Mouse (Mus musculus): ENCODE data around the gene Prcd. TPM values are rescaled to one million over a fixed set of nuclear protein-coding genes. Genes with fewer than 3 reads are reported as not detected.
A peak's percentile ranks its signal among the peaks of the same experiment; 100 is the strongest.

Prcd gene
- polyA plus RNA-seq, 1 experiment from 2014 or later: 0.12 TPM

GRCm38 (mm10) chr11:116651339-116651738, 2.0 kb upstream of the Prcd start:
- Histone ChIP-seq H3K4me1 (ENCODE audit: control insufficient read depth, low read depth, low read length) (peaks cover 16% of the 10 kb centered on the region), H3K4me2 (ENCODE audit: low read depth, low read length) (no peak overlapping the region), H3K9me3 (replicated peaks; ENCODE audit: control insufficient read depth, low read length) (no peaks in the 10 kb centered on the region), H3K9ac (ENCODE audit: low read depth, low read length) (no peak overlapping the region), H3K27me3 (ENCODE audit: control insufficient read depth, insufficient read depth, low read depth, low read length) (peaks cover 41% of the 10 kb centered on the region), H3K4me3 (ENCODE audit: low read depth, low read length) (no peak overlapping the region), H3K36me3 (ENCODE audit: control insufficient read depth, insufficient read depth) (no peaks in the 10 kb centered on the region), H3K27ac (ENCODE audit: low read length) (no peak overlapping the region)
- WGBS (ENCODE audit: insufficient replicate concordance): 55% methylated on average over 8 of the region's 8 CpGs
- ATAC-seq (ENCODE audit: low read depth): no peak

DNA sequence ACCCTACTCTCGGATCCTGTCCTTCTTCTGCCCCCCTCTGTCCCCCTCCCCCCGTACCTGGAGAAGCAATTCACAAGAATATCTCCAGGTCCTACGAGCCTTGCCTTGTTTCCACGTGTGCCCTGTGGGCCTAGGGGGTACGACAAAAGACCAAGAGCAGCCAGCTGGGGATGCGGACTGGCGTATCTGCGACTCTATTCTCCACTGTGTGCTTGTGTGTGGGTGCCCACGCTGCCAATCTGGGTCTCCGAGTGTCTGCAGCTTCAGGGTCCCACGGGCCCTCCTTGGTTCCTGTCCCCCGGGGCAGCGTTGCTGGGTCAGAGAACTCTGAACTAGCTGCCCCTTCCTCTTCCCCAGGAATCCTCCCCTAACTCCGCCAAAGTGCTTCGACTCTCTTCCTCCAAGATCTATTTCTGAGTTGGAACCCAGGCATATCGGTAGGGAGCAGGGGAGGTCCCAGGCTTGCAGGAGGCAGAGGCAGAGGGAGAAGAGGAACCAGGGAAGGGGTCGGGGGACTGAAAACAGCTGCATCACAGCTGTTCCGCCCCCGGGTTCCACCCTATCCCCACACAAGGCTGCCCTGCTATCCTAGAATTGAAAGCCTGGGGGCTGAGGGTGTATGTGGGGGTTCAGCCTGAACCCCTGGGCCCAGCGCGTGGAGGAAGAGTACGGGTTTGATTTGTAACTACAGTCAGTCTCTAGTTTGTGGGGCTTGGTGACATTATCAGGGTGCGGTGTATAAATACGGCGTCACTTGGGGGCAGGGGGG, 820 bp upstream of the Prcd start:
- no peak overlapping the region for H3K4me3 ChIP-seq (ENCODE audit: low read depth, low read length)

GRCm38 (mm10) chr11:116653709-116654221, 431 bp downstream of the Prcd start:
- Histone ChIP-seq H3K27ac (ENCODE audit: low read length) (no peak overlapping the region), H3K36me3 (ENCODE audit: control insufficient read depth, insufficient read depth) (no peaks in the 10 kb centered on the region), H3K4me2 (ENCODE audit: low read depth, low read length) (peak overlapping the region; percentile 52), H3K9me3 (replicated peaks; ENCODE audit: control insufficient read depth, low read length) (no peaks in the 10 kb centered on the region), H3K4me3 (ENCODE audit: low read depth, low read length) (peak overlapping the region; percentile 45), H3K9ac (ENCODE audit: low read depth, low read length) (0 out of 2 replicates have a peak overlapping the region, but pooled peaks have one; percentile 17), H3K27me3 (ENCODE audit: control insufficient read depth, insufficient read depth, low read depth, low read length) (peaks cover 41% of the 10 kb centered on the region), H3K4me1 (ENCODE audit: control insufficient read depth, low read depth, low read length) (peaks cover 14% of the 10 kb centered on the region)
- WGBS (ENCODE audit: insufficient replicate concordance): under 1% methylated on average over 46 of the region's 47 CpGs
- ATAC-seq (ENCODE audit: low read depth): no peak

More for the DNA sequence above, 820 bp upstream of the Prcd start:
- no peaks in the 10 kb centered on the region for H3K9me3 ChIP-seq (replicated peaks; ENCODE audit: control insufficient read depth, low read length)
- H3K27ac ChIP-seq (ENCODE audit: low read length): no peak overlapping the region
- H3K36me3 ChIP-seq (ENCODE audit: control insufficient read depth, insufficient read depth): no peaks in the 10 kb centered on the region
- no peak overlapping the region for H3K4me2 ChIP-seq (ENCODE audit: low read depth, low read length)
- no peak overlapping the region for H3K9ac ChIP-seq (ENCODE audit: low read depth, low read length)
- 58% methylated on average over 25 of the region's 25 CpGs for WGBS (ENCODE audit: insufficient replicate concordance)
- no peak for ATAC-seq (ENCODE audit: low read depth)
- peaks cover 13% of the 10 kb centered on the region for H3K4me1 ChIP-seq (ENCODE audit: control insufficient read depth, low read depth, low read length)
- H3K27me3 ChIP-seq (ENCODE audit: control insufficient read depth, insufficient read depth, low read depth, low read length): peaks cover 41% of the 10 kb centered on the region

GRCm38 (mm10) chr11:116654255-116654821, 1.0 kb downstream of the Prcd start, which contains the start of gene Cygb:
Gene Cygb (minus strand): TSS chr11:116654313.
- Histone ChIP-seq H3K4me2 (ENCODE audit: low read depth, low read length) (peak within 1 kb of the TSS; percentile 52), H3K27me3 (ENCODE audit: control insufficient read depth, insufficient read depth, low read depth, low read length) (peaks cover 41% of the 10 kb centered on the region), H3K9me3 (replicated peaks; ENCODE audit: control insufficient read depth, low read length) (no peaks in the 10 kb centered on the region), H3K4me3 (ENCODE audit: low read depth, low read length) (peak within 1 kb of the TSS; percentile 45), H3K4me1 (ENCODE audit: control insufficient read depth, low read depth, low read length) (peaks cover 14% of the 10 kb centered on the region), H3K36me3 (ENCODE audit: control insufficient read depth, insufficient read depth) (no peaks in the 10 kb centered on the region), H3K27ac (ENCODE audit: low read length) (no peak within 1 kb of the TSS), H3K9ac (ENCODE audit: low read depth, low read length) (0 out of 2 replicates have a peak within 1 kb of the TSS, but pooled peaks have one; percentile 17)
- ATAC-seq (ENCODE audit: low read depth): no peak
- 6% methylated on average over 28 of the region's 28 CpGs for WGBS (ENCODE audit: insufficient replicate concordance)

DNA sequence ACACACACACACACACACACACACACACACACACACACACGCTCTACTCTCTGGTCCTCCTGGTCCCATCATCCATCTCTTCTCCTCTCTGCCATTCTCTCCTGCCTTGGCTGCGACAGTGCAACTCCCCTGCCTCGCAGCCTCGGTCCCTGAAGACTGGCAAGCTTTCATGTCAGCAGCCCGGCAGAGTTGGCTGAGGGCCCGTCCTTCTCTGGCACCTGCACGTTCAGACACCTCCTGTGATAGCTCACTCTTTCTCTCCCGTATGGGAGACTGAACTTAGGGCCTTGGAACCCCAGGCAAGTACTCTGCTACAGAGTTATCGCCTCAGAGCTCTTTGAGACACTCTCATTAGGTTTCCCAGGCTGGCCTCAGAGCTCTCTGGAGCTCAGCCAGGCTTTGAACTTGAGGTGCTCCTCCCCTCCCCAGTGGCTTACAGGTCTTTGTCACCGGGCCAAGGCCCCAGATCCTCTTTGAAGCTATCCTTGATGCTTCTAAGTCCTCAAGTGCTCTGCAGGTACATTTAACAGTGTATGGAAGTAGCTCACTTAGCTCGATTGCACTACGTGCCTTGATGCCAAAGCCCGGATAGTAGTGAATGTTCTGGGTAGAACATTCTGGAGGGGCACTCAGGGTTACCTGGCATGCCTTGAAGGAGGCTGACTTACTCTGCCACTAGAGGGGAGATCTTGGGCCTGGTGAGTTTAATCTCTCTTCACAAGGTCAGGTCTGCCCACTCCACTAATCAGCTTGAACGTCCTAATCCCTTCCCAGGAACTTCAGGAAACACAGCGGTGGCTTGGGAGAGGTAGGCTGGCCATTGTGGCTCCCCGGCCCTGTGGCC, 3.2 kb downstream of the Prcd start:
- Histone ChIP-seq H3K27me3 (ENCODE audit: control insufficient read depth, insufficient read depth, low read depth, low read length) (peaks cover 38% of the 10 kb centered on the region), H3K27ac (ENCODE audit: low read length) (no peak overlapping the region), H3K4me1 (ENCODE audit: control insufficient read depth, low read depth, low read length) (peaks cover 15% of the 10 kb centered on the region), H3K36me3 (ENCODE audit: control insufficient read depth, insufficient read depth) (no peaks in the 10 kb centered on the region), H3K9ac (ENCODE audit: low read depth, low read length) (no peak overlapping the region), H3K9me3 (replicated peaks; ENCODE audit: control insufficient read depth, low read length) (no peaks in the 10 kb centered on the region), H3K4me3 (ENCODE audit: low read depth, low read length) (no peak overlapping the region), H3K4me2 (ENCODE audit: low read depth, low read length) (peak overlapping the region; percentile 63; the same call in 1 of the 2 replicates)
- ATAC-seq (ENCODE audit: low read depth): no peak
- WGBS (ENCODE audit: insufficient replicate concordance): 73% methylated on average over 16 of the region's 16 CpGs

DNA sequence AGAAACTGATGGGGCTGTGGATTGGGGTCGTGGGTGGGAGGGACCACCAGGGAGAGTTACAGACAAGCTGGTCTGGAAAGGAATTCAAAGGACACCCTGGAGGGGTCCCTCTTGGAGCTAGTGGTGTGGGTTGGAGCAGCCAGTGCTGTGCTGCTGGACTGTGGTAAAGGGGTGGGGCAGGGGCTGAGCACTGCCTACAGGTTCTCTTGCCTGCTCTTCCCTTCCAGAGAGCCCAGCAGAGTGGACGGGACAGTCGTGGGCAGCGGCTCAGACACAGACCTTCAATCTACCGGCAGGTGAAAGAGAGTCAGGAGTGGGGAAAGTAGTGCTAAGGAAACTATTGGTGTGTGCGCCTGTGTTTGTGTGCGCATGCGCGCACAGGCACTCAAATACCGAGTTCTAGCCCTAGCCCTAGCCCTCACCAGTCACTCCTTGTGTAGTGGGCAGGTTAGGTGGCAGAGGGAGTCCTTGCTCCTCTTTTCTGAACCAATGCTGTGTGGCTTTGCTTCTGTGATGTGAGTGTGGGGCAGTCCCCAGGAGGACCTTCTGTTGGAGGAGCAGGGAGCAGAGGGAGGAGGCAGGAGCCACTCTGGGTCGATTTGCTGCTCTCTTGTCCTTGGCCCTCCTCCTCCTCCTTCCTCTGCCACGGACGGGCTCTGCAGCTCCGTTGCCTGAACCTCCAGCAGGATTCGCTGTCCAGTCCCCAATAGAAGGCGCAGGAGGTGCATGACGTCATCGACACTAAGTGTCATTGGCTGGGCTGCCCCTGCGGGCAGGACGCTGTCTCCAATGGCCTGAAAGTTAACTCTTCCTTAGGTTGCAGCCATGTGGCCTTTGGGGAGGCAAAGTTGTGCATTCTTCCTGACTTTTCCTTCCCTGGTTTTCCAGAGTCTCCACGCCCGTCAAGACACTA, 4.2 kb downstream of the Prcd start:
- Histone ChIP-seq H3K4me3 (ENCODE audit: low read depth, low read length) (peak overlapping the region; percentile 40), H3K27me3 (ENCODE audit: control insufficient read depth, insufficient read depth, low read depth, low read length) (peaks cover 39% of the 10 kb centered on the region), H3K36me3 (ENCODE audit: control insufficient read depth, insufficient read depth) (no peaks in the 10 kb centered on the region), H3K4me2 (ENCODE audit: low read depth, low read length) (peak overlapping the region; percentile 63), H3K4me1 (ENCODE audit: control insufficient read depth, low read depth, low read length) (peaks cover 15% of the 10 kb centered on the region), H3K9me3 (replicated peaks; ENCODE audit: control insufficient read depth, low read length) (no peaks in the 10 kb centered on the region), H3K27ac (ENCODE audit: low read length) (0 out of 2 replicates have a peak overlapping the region, but pooled peaks have one; percentile 49), H3K9ac (ENCODE audit: low read depth, low read length) (peak overlapping the region; percentile 34)
- WGBS (ENCODE audit: insufficient replicate concordance): 15% methylated on average over 21 of the region's 22 CpGs
- ATAC-seq (ENCODE audit: low read depth): peak; percentile 94

DNA sequence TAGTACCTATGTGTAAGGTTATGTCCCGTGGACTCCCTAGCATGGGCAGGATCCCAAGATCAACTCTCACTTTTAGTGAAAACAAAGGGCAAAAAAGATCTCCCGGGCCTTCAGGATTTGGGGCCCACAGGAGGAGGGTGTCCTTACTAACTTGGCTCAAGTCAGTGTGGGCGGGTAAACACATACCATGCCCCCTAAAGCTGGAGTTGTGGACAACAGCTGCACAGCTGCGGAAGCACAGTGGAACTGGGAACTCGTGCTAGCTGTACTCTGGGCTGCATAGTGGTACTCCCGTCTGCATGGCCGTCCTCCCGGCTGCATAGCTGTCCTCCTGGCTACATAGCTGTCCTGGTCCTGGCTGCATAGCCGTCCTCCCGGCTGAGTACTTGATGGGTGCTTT, 4.9 kb downstream of the Prcd start:
- H3K4me2 ChIP-seq (ENCODE audit: low read depth, low read length): peak overlapping the region; percentile 63; the same call in 1 of the 2 replicates
- no peaks in the 10 kb centered on the region for H3K9me3 ChIP-seq (replicated peaks; ENCODE audit: control insufficient read depth, low read length)
- H3K9ac ChIP-seq (ENCODE audit: low read depth, low read length): no peak overlapping the region
- no peak overlapping the region for H3K27ac ChIP-seq (ENCODE audit: low read length)
- 67% methylated on average over 10 of the region's 10 CpGs for WGBS (ENCODE audit: insufficient replicate concordance)
- H3K36me3 ChIP-seq (ENCODE audit: control insufficient read depth, insufficient read depth): no peaks in the 10 kb centered on the region
- peaks cover 15% of the 10 kb centered on the region for H3K4me1 ChIP-seq (ENCODE audit: control insufficient read depth, low read depth, low read length)
- ATAC-seq (ENCODE audit: low read depth): no peak
- no peak overlapping the region for H3K4me3 ChIP-seq (ENCODE audit: low read depth, low read length)
- H3K27me3 ChIP-seq (ENCODE audit: control insufficient read depth, insufficient read depth, low read depth, low read length): peaks cover 34% of the 10 kb centered on the region

DNA sequence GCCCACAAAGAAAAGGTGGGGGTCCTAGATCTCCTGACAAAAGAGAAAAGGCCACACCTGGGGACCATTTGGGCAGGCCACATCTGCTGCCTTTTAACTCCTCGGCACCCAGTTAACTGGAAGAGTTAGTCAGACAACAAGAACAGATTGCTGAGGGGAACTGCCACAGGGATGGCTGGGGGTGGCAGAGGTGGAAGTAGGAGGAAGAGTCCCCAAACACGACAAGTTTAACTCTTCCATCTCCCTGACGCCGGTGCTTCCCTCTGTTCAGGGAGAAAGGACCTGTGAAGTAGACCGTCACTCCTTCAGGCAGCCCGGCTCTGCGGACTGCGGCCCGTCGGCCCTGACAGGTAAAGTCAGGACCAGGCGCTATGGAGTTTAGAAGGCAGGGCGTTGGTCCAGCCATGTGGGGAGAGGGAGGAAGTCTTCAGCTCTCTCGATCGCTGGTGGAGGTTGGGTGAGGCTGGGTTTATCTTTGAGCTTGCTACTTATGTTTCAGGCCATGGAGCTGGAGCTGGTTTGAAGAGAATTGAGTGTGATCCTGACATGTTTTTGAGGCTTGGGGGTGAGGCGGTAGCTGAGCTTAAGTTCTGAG, 5.8 kb downstream of the Prcd start:
- 65% methylated on average over 15 of the region's 15 CpGs for WGBS (ENCODE audit: insufficient replicate concordance)
- H3K4me1 ChIP-seq (ENCODE audit: control insufficient read depth, low read depth, low read length): peaks cover 10% of the 10 kb centered on the region

More for the DNA sequence above, 5.8 kb downstream of the Prcd start:
- Histone ChIP-seq H3K27ac (ENCODE audit: low read length) (no peak overlapping the region), H3K4me3 (ENCODE audit: low read depth, low read length) (no peak overlapping the region), H3K4me2 (ENCODE audit: low read depth, low read length) (no peak overlapping the region), H3K27me3 (ENCODE audit: control insufficient read depth, insufficient read depth, low read depth, low read length) (peaks cover 25% of the 10 kb centered on the region), H3K36me3 (ENCODE audit: control insufficient read depth, insufficient read depth) (no peaks in the 10 kb centered on the region), H3K9me3 (replicated peaks; ENCODE audit: control insufficient read depth, low read length) (no peaks in the 10 kb centered on the region), H3K9ac (ENCODE audit: low read depth, low read length) (no peak overlapping the region)
- no peak for ATAC-seq (ENCODE audit: low read depth)
